Mouse (Mus musculus) myocyte (in vitro differentiated cells): ENCODE results near the gene Bex3.

Experiments
- MAX ChIP-seq: IDR thresholded peaks from one replicate; pipeline ENCODE4 v1.6.1; 2011; ENCODE audit warnings: low read depth, mild to moderate bottlenecking, control low read depth
- MYOD1 ChIP-seq, 3 experiments: IDR thresholded peaks; one replicate each; pipeline ENCODE4 v1.6.1; 2011; ENCODE audit warnings: control low read depth in 2 of 3, low read depth in 2 of 3, mild to moderate bottlenecking in 2 of 3, moderate library complexity in 1 of 3; ENCODE audit not compliant: insufficient read length in 2 of 3, control insufficient read depth in 1 of 3
- MYOG ChIP-seq, 3 experiments: IDR thresholded peaks; one replicate each; pipeline ENCODE4 v1.6.1; 2011; ENCODE audit warnings: control low read depth in 2 of 3, low read depth in 2 of 3, mild to moderate bottlenecking in 2 of 3; ENCODE audit not compliant: insufficient read length in 2 of 3, control insufficient read depth in 1 of 3, insufficient read depth in 1 of 3
- POLR2A ChIP-seq: IDR thresholded peaks from one replicate; pipeline ENCODE4 v1.6.1; 2011; ENCODE audit warnings: low read depth, mild to moderate bottlenecking, control low read depth, moderate library complexity; ENCODE audit not compliant: insufficient read length
- TCF12 ChIP-seq: IDR thresholded peaks from one replicate; pipeline ENCODE4 v1.6.1; 2011; ENCODE audit warnings: mild to moderate bottlenecking, control low read depth; ENCODE audit not compliant: poor library complexity, insufficient read depth, severe bottlenecking
- USF1 ChIP-seq: IDR thresholded peaks from one replicate; pipeline ENCODE4 v1.6.1; 2011; ENCODE audit warnings: low read depth, mild to moderate bottlenecking, control low read depth, moderate library complexity

GRCm38 (mm10) chrX:136275386-136275785, 5.3 kb downstream of the Bex3 start:
- TF ChIP-seq POLR2A = no peak
- TF ChIP-seq MYOD1 (IDR thresholded peaks at IDR 0.05; ENCODE audit: control insufficient read depth in 1 of 3, insufficient read length in 2 of 3, low read depth in 2 of 3) = no peak
- TF ChIP-seq MYOG (IDR thresholded peaks at IDR 0.05; ENCODE audit: control insufficient read depth in 1 of 3, insufficient read depth in 1 of 3, insufficient read length in 2 of 3, low read depth in 2 of 3) = no peak
- no peak for TF ChIP-seq USF1
- no peak for TF ChIP-seq MAX
- TF ChIP-seq TCF12 = no peak
